Mouse (Mus musculus): ENCODE measurements around the gene Rhbdd2. TPM values are rescaled to one million over a fixed set of nuclear protein-coding genes. Genes with fewer than 3 reads are reported as not detected.

The Rhbdd2 gene
- polyA plus RNA-seq, 1 experiment from 2014 or later = 55.9 TPM

DNA sequence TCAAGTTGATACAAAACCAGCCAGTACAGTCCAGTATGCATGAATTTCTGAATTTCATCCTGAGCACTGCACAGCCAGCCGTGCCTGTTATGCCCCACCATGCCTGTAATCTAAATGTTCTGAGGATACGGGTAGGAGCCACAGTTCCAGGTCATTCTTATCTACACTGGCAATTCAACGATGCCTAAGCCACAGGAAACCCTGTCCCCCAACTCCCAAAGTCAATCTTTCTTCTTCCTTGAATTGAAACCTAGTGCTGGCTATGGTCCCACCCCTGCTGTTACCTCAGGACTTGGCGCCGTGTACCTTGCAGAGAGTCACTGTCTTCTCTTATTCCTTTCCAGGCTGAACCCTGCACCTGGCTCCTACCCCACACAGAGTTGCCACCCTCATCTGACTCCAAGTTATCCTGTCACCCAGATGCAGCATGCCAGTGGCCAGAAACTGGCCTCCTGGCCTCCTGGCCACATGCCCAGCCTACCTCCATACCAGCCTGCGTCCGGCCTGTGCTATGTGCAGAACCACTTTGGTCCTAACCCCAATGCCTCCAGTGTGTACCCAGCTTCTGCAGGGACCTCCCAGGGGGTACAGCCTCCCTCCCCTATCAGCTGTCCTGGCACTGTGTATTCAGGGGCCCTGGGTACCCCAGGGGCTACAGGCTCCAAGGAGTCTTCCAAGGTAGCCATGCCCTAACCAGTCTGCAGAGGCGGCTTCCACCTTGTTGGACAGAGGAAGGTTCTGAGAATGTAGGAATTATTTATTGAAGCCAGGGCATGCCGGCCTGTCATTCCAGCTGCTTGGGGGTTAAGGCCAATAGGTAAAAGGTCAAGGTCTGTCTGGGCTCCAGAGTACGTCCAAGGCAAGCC, 10.5 kb downstream of the Rhbdd2 start:
- no peaks in the 10 kb centered on the region for H3K27me3 ChIP-seq (ENCODE audit: insufficient read depth, low read length)
- TF ChIP-seq CTCF (IDR thresholded peaks at IDR 0.05; ENCODE audit: low read depth) = no peak
- no peaks in the 10 kb centered on the region for H3K4me1 ChIP-seq (replicated peaks; ENCODE audit: insufficient read depth, low read length)
- no peaks in the 10 kb centered on the region for H3K9me3 ChIP-seq (replicated peaks; ENCODE audit: low read length)
- H3K4me3 ChIP-seq (replicated peaks; ENCODE audit: low read depth, low read length) = no peak overlapping the region
- WGBS = 79% methylated on average over 10 of the region's 10 CpGs
- DNase-seq (ENCODE audit: low spot score) (no peak), ATAC-seq (replicated peaks; ENCODE audit: low FRiP score, low read depth) (peak; percentile 64)
- no peak overlapping the region for H3K27ac ChIP-seq
- H3K4me2 ChIP-seq (ENCODE audit: low read length) = no peak overlapping the region
- H3K36me3 ChIP-seq (ENCODE audit: insufficient read depth, low read length) = peaks cover 9% of the 10 kb centered on the region
- no peak overlapping the region for H3K9ac ChIP-seq (ENCODE audit: low read depth, low read length)

DNA sequence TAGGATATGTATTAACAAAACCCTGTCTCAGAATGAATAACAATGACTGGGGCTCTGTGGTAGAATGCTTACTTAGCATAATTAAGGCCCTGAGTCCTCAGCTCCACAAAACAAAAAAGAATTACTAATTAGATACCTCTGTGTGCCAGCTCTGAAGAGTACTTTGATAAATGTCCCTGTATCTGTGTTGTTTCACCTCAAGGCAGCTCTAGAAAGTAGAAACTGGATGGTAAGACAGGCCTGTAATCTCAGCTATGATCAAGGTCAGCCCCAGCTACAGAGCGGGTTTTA, 11.1 kb downstream of the Rhbdd2 start:
- WGBS = 95% methylated on average over 1 of the region's 1 CpGs
- no peak for TF ChIP-seq CTCF (IDR thresholded peaks at IDR 0.05; ENCODE audit: low read depth)

DNA sequence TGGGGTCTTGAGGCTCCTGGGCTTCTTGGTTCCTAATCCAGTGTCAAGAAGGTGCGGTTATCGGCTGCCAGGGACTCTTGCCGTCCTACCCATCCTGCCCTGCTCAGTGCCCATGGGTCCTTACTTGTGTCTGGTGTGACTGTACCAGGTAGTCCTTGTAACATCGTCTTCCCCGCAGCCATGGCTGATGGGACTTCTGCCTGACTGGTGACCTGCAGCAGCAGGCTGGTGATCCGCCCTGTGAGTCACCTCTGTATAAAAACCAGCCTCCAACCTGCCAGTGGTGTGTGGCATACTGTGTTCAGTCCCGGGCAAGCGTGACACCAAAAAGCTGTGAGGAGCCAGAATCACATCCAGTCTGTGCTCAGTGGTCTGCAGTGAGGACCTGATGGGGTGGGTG, 11.5 kb downstream of the Rhbdd2 start:
- 91% methylated on average over 8 of the region's 8 CpGs for WGBS
- DNase-seq (ENCODE audit: low spot score) (no peak), ATAC-seq (replicated peaks; ENCODE audit: low FRiP score, low read depth) (no peak)
- Histone ChIP-seq H3K9ac (ENCODE audit: low read depth, low read length) (no peak overlapping the region), H3K4me3 (replicated peaks; ENCODE audit: low read depth, low read length) (no peak overlapping the region), H3K4me1 (replicated peaks; ENCODE audit: insufficient read depth, low read length) (no peaks in the 10 kb centered on the region), H3K27ac (no peak overlapping the region), H3K4me2 (ENCODE audit: low read length) (no peak overlapping the region), H3K9me3 (replicated peaks; ENCODE audit: low read length) (no peaks in the 10 kb centered on the region), H3K36me3 (ENCODE audit: insufficient read depth, low read length) (peaks cover 9% of the 10 kb centered on the region), H3K27me3 (ENCODE audit: insufficient read depth, low read length) (no peaks in the 10 kb centered on the region)
- TF ChIP-seq CTCF (IDR thresholded peaks at IDR 0.05; ENCODE audit: low read depth) = no peak

More for the DNA sequence above, 11.1 kb downstream of the Rhbdd2 start:
- no peak overlapping the region for H3K4me3 ChIP-seq (replicated peaks; ENCODE audit: low read depth, low read length)
- H3K4me2 ChIP-seq (ENCODE audit: low read length) = no peak overlapping the region
- H3K27me3 ChIP-seq (ENCODE audit: insufficient read depth, low read length) = no peaks in the 10 kb centered on the region
- H3K9me3 ChIP-seq (replicated peaks; ENCODE audit: low read length) = no peaks in the 10 kb centered on the region
- peaks cover 9% of the 10 kb centered on the region for H3K36me3 ChIP-seq (ENCODE audit: insufficient read depth, low read length)
- no peaks in the 10 kb centered on the region for H3K4me1 ChIP-seq (replicated peaks; ENCODE audit: insufficient read depth, low read length)
- ATAC-seq (replicated peaks; ENCODE audit: low FRiP score, low read depth) (no peak), DNase-seq (ENCODE audit: low spot score) (no peak)
- H3K27ac ChIP-seq = no peak overlapping the region
- no peak overlapping the region for H3K9ac ChIP-seq (ENCODE audit: low read depth, low read length)

DNA sequence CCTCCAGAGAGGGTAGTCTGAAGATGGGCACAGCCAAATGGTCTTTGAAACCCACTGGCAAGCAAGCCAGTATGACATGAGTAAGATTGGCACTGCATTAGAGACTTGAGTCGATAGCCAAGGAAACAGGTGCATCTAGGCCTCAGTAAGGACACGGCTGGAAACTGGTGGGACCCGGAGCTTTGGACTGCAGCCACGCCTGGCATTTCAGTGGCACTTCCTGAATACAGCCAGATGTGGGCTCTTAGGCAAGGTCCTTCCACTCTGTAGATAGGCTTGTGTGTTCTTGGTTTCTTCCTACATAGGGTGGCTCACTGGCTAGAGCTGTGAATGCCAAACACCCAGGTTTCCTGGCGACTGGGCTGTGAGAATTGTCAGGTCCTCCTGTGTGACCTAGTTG, 12.9 kb downstream of the Rhbdd2 start:
- no peak for ATAC-seq (replicated peaks; ENCODE audit: low FRiP score, low read depth)
- no peak for DNase-seq (ENCODE audit: low spot score)
- H3K4me1 ChIP-seq (replicated peaks; ENCODE audit: insufficient read depth, low read length) = no peaks in the 10 kb centered on the region
- H3K36me3 ChIP-seq (ENCODE audit: insufficient read depth, low read length) = peaks cover 4% of the 10 kb centered on the region
- no peak overlapping the region for H3K4me3 ChIP-seq (replicated peaks; ENCODE audit: low read depth, low read length)
- no peak for TF ChIP-seq CTCF (IDR thresholded peaks at IDR 0.05; ENCODE audit: low read depth)
- H3K9ac ChIP-seq (ENCODE audit: low read depth, low read length) = no peak overlapping the region
- H3K4me2 ChIP-seq (ENCODE audit: low read length) = no peak overlapping the region
- H3K9me3 ChIP-seq (replicated peaks; ENCODE audit: low read length) = no peaks in the 10 kb centered on the region
- no peaks in the 10 kb centered on the region for H3K27me3 ChIP-seq (ENCODE audit: insufficient read depth, low read length)
- no peak overlapping the region for H3K27ac ChIP-seq
- WGBS = 85% methylated on average over 5 of the region's 5 CpGs

DNA sequence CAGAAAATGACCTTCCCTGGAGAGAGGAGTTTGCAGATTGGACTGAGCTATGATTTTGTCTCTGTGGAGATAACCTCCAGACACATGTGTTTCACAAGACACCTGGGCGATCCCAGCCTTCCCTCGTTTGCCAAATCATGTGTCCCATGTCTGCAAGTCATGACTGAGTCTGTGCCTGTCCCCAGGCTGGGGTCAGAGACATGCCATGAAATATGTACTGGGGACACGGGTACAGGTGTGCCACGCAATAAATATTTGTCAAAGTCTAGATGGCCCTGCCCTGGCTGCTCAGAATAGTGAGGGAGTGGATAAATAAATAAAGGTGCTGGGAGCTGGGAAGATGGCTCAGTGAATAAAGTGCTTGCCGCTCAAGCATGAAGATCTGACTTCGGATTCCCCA, 13.6 kb downstream of the Rhbdd2 start:
- no peak for DNase-seq (ENCODE audit: low spot score)
- Histone ChIP-seq H3K4me1 (replicated peaks; ENCODE audit: insufficient read depth, low read length) (no peaks in the 10 kb centered on the region), H3K27me3 (ENCODE audit: insufficient read depth, low read length) (no peaks in the 10 kb centered on the region), H3K9ac (ENCODE audit: low read depth, low read length) (no peak overlapping the region), H3K27ac (no peak overlapping the region), H3K9me3 (replicated peaks; ENCODE audit: low read length) (no peaks in the 10 kb centered on the region), H3K4me2 (ENCODE audit: low read length) (no peak overlapping the region), H3K36me3 (ENCODE audit: insufficient read depth, low read length) (peaks cover 4% of the 10 kb centered on the region), H3K4me3 (replicated peaks; ENCODE audit: low read depth, low read length) (no peak overlapping the region)
- TF ChIP-seq CTCF (IDR thresholded peaks at IDR 0.05; ENCODE audit: low read depth) = no peak
- no peak for ATAC-seq (replicated peaks; ENCODE audit: low FRiP score, low read depth)
- WGBS = 48% methylated on average over 6 of the region's 6 CpGs

DNA sequence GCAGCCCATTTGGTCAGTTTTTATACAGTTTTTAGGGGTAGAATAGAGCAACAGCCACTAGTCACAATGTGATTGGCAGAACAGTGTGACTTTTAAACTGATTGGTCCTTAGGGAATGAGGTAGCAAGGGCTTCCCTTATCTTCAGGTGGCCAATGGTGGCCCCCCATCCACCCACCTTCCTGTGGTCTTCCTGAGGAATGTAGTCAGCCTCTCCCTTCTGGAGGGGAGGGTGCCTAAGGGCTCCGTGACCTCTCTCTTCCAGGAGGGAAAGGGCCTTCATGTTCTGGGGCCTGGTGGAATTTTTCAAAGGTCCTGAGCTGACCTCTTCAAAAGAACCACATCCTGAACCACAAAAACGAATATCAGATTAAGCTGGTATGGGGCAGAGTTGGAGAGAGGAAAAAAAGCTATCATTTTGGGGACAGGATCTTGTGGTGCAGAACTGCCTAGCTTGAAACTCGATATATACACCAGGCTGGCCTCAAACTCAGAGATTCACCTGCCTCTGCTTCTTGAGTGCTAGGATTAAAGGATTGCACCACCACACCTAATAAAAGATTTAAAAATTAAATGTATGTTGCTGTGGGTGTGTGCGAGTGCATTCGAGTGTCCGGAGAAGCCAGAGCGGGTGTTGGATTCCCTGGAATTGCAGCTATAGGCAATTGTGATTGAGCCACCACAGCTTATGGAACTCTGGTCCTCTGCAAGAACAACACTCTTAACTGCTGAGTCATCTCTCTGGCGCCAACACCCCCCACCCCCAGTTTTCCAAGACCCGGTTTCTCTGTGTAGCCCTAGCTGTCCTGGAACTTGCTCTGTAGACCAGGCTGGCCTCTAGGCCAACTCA, 16.3 kb downstream of the Rhbdd2 start:
- no peak for ATAC-seq (replicated peaks; ENCODE audit: low FRiP score, low read depth)
- H3K9me3 ChIP-seq (replicated peaks; ENCODE audit: low read length) = no peaks in the 10 kb centered on the region
- no peak overlapping the region for H3K4me2 ChIP-seq (ENCODE audit: low read length)
- H3K36me3 ChIP-seq (ENCODE audit: insufficient read depth, low read length) = no peaks in the 10 kb centered on the region
- no peak overlapping the region for H3K9ac ChIP-seq (ENCODE audit: low read depth, low read length)
- H3K27me3 ChIP-seq (ENCODE audit: insufficient read depth, low read length) = no peaks in the 10 kb centered on the region
- H3K4me1 ChIP-seq (replicated peaks; ENCODE audit: insufficient read depth, low read length) = no peaks in the 10 kb centered on the region
- TF ChIP-seq CTCF (IDR thresholded peaks at IDR 0.05; ENCODE audit: low read depth) = no peak
- 74% methylated on average over 9 of the region's 9 CpGs for WGBS
- no peak for DNase-seq (ENCODE audit: low spot score)
- H3K27ac ChIP-seq = no peak overlapping the region
- H3K4me3 ChIP-seq (replicated peaks; ENCODE audit: low read depth, low read length) = no peak overlapping the region

All from kidney, postnatal 0 days (tissue).